In the genomic region with DNA sequence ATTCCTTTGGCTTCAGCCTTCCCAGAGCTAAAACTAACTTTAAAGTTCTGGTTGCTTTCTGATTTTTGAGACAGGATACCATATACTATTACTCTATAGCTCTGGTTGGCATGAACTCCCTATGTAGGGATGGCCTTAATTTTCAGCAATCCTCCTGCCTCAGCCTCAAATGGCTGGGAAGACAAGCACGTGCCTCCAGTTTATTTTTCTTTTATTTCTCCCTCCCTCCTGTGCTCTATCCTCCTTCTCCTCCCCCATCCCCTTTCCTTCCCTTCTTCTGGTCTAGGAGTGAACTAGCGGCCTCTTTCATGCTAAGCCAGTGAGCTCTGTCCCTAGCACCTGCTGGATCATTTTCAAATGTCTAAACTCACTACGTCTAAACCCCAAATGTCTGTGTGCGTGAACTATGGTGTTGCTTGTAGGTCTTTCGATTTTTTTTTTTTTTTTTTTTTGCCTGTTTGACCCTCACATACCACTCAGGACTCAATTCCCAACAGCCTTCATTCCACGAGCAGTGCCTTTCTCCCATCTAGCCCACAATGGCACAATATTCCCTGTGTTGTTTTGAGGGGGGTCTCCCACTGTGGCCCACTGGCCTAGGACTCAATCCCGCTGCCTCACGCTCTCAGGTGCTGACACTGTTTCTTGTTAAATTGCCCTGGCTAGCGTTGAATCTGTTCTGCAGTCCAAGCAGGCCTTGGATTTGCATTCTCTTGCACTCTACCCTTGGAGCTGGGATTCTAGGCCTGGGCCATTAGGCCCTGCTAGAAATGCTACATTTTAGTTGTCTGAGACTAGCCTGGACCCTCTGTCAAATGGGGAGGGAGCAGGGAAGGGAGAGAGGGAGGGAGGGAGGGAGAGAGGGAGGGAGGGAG, we compare ENCODE assay signal across 1 mouse cellular context.
TF ChIP-seq lines count a peak whose summit lies in the region.

No protein-coding gene starts in this region.

TF ChIP-seq in myocyte, 11 proteins besides CTCF, POLR2A, EP300 and RAD21:
- no peak for TF ChIP-seq MAX (IDR thresholded peaks at IDR 0.05; ENCODE audit: low read depth)
- no peak for TF ChIP-seq USF1 (IDR thresholded peaks at IDR 0.05; ENCODE audit: low read depth)
- TF ChIP-seq E2F4 (IDR thresholded peaks at IDR 0.05; ENCODE audit: insufficient read depth), result no peak
- no peak for TF ChIP-seq CEBPB (IDR thresholded peaks at IDR 0.05; ENCODE audit: insufficient read depth, poor library complexity, severe bottlenecking)
- no peak for TF ChIP-seq MYOG (IDR thresholded peaks at IDR 0.05; ENCODE audit: control insufficient read depth in 1 of 3, insufficient read depth in 1 of 3, insufficient read length in 2 of 3, low read depth in 2 of 3)
- no peak for TF ChIP-seq MYOD1 (IDR thresholded peaks at IDR 0.05; ENCODE audit: control insufficient read depth in 1 of 3, insufficient read length in 2 of 3, low read depth in 2 of 3)
TF ChIP-seq in myocyte: peak in this region for 0.
